Mouse (Mus musculus) heart, adult 11 months (tissue): ENCODE measurements at regions not wholly inside any gene's neighbourhood (a gene's known extent, or its start where the extent isn't known, plus 50 kb on each side); places are given as distances from the start of the nearest gene placed in this dataset.

ENCODE experiments used
- DNase-seq: peaks from one replicate; pipeline ENCODE4 v3.0.0; 2022

GRCm38 (mm10) chr7:72948026-72948425 lies 427.3 kb upstream of the Rgma start:
- DNase-seq, result no peak

GRCm38 (mm10) chr7:72948666-72949065 lies 426.6 kb upstream of the Rgma start:
- DNase-seq, result peak; percentile 76

- no peak for DNase-seq
Measured at GRCm38 (mm10) chr7:72949886-72950285, 425.4 kb upstream of the Rgma start.

GRCm38 (mm10) chr7:72957674-72958073 lies 417.6 kb upstream of the Rgma start:
- no peak for DNase-seq

- DNase-seq, result peak; percentile 53
Measured at GRCm38 (mm10) chr7:72961321-72961720, 414.0 kb upstream of the Rgma start.

GRCm38 (mm10) chr7:72962815-72963214 lies 412.5 kb upstream of the Rgma start:
- no peak for DNase-seq

GRCm38 (mm10) chr7:72963908-72964307 lies 411.4 kb upstream of the Rgma start:
- no peak for DNase-seq

- peak; percentile 45 for DNase-seq
Measured at GRCm38 (mm10) chr7:72968193-72968592, 407.1 kb upstream of the Rgma start.

- peak; percentile 58 for DNase-seq
Measured at GRCm38 (mm10) chr7:72971506-72972267, 403.6 kb upstream of the Rgma start.

GRCm38 (mm10) chr7:72972397-72972796 lies 402.9 kb upstream of the Rgma start:
- peak; percentile 89 for DNase-seq

- DNase-seq, result peak; percentile 89
Measured at GRCm38 (mm10) chr7:72973771-72974170, 401.5 kb upstream of the Rgma start.

GRCm38 (mm10) chr7:72974384-72974783 lies 400.9 kb upstream of the Rgma start:
- DNase-seq, result peak; percentile 70

- peak; percentile 74 for DNase-seq
Measured at GRCm38 (mm10) chr7:72990559-72991429, 384.5 kb upstream of the Rgma start.

GRCm38 (mm10) chr7:72998374-72998773 lies 376.9 kb upstream of the Rgma start:
- DNase-seq, result peak; percentile 95

GRCm38 (mm10) chr7:73019151-73019550 lies 356.2 kb upstream of the Rgma start:
- no peak for DNase-seq

- peak; percentile 36 for DNase-seq
Measured at GRCm38 (mm10) chr7:73019764-73020354, 355.4 kb upstream of the Rgma start.

GRCm38 (mm10) chr7:73021786-73022185 lies 353.5 kb upstream of the Rgma start:
- DNase-seq, result peak; percentile 72

- no peak for DNase-seq
Measured at GRCm38 (mm10) chr7:73025640-73026039, 349.7 kb upstream of the Rgma start.

GRCm38 (mm10) chr7:73028952-73029351 lies 346.4 kb upstream of the Rgma start:
- DNase-seq, result peak; percentile 76

GRCm38 (mm10) chr7:73031407-73031806 lies 343.9 kb upstream of the Rgma start:
- peak; percentile 34 for DNase-seq

GRCm38 (mm10) chr7:73032316-73032980 lies 342.9 kb upstream of the Rgma start:
- peak; percentile 76 for DNase-seq

- DNase-seq, result peak; percentile 99
Measured at GRCm38 (mm10) chr7:73036801-73037555, 338.3 kb upstream of the Rgma start.
